Mouse (Mus musculus) embryonic facial prominence, embryonic 11.5 days (tissue): ENCODE measurements around the gene Ago1. TPM values are rescaled to one million over a fixed set of nuclear protein-coding genes. Genes with fewer than 3 reads are reported as not detected.

ENCODE experiments used
- ATAC-seq: fragments of 200-750 bp; cut with Nextera tagmentation; replicated peaks from 2 replicates; pipeline ENCODE4 v1.8.0; 2017; ENCODE audit warnings: low read depth; ENCODE audit not compliant: insufficient number of reproducible peaks, low FRiP score, low TSS enrichment
- DNase-seq: peaks from one replicate; pipeline ENCODE4 v3.0.0-alpha.2; 2015; ENCODE audit warnings: low spot score
- H3K27ac ChIP-seq: fragments of 300-500 bp; sonication (generic); replicated peaks from 2 replicates; pipeline ENCODE4 v1.5.1; 2014; ENCODE audit warnings: mild to moderate bottlenecking, low read depth, low read length, control low read depth
- H3K27me3 ChIP-seq: fragments of 300-500 bp; sonication (generic); 2 replicates; pipeline ENCODE4 v1.6.1; 2014; ENCODE audit warnings: mild to moderate bottlenecking, low read length, moderate library complexity, mixed read lengths; ENCODE audit not compliant: control insufficient read depth, insufficient read depth
- H3K36me3 ChIP-seq: fragments of 300-500 bp; sonication (generic); replicated peaks from 2 replicates; pipeline ENCODE4 v1.6.1; 2014; ENCODE audit warnings: low read depth, mild to moderate bottlenecking, low read length, moderate library complexity, mixed read lengths; ENCODE audit not compliant: control insufficient read depth, insufficient read depth
- H3K4me1 ChIP-seq: fragments of 300-500 bp; sonication (generic); 2 replicates; pipeline ENCODE4 v1.6.1; 2014; ENCODE audit warnings: low read length, mixed read lengths; ENCODE audit not compliant: control insufficient read depth, insufficient read depth
- H3K4me2 ChIP-seq: fragments of 300-500 bp; sonication (generic); 2 replicates; pipeline ENCODE4 v1.6.1; 2014; ENCODE audit warnings: low read depth, mild to moderate bottlenecking, control low read depth, low read length, moderate library complexity
- H3K4me3 ChIP-seq: fragments of 300-500 bp; sonication (generic); 2 replicates; pipeline ENCODE4 v1.5.1; 2014; ENCODE audit warnings: low read depth, low read length, control low read depth
- H3K9ac ChIP-seq: fragments of 300-500 bp; sonication (generic); replicated peaks from 2 replicates; pipeline ENCODE4 v1.6.1; 2014; ENCODE audit warnings: mild to moderate bottlenecking, control low read depth, low read length
- H3K9me3 ChIP-seq: fragments of 300-500 bp; sonication (generic); replicated peaks from 2 replicates; pipeline ENCODE4 v1.6.1; 2016; ENCODE audit warnings: mild to moderate bottlenecking, low read length, inconsistent platforms, mixed read lengths; ENCODE audit not compliant: control insufficient read depth
- WGBS: fragments of 180-500 bp; shearing (Covaris S2); extraction: QIAGEN DNeasy Blood & Tissue Kit; methylation state at CpG from one replicate; pipeline ENCODE4 v1.1.7; 2014; 5-methylcytosine and 5-hydroxymethylcytosine counted together
- polyA plus RNA-seq: library from polyadenylated mRNA; unstranded; fragments of >200 nt; fragmentation: Nextera tagmentation; extraction: Ambion mirVana; gene quantifications from 2 replicates; pipeline ENCODE4 v1.2.1, GENCODE M21; 2014

The Ago1 gene
- polyA plus RNA-seq = 10.6 and 11.0 TPM in 2 replicates

- ATAC-seq (peak; percentile 64), DNase-seq (peak; percentile 96)
- Histone ChIP-seq H3K9me3 (no peaks in the 10 kb centered on the region), H3K4me3 (peak within 1 kb of the TSS; percentile 78), H3K27me3 (no peaks in the 10 kb centered on the region), H3K36me3 (no peaks in the 10 kb centered on the region), H3K4me2 (peak within 1 kb of the TSS; percentile 68), H3K9ac (peak within 1 kb of the TSS; percentile 87), H3K4me1 (peaks cover 4% of the 10 kb centered on the region; the same call in 1 of the 2 replicates), H3K27ac (peak within 1 kb of the TSS; percentile 63)
- under 1% methylated on average over 45 of the region's 55 CpGs for WGBS
Observed at GRCm38 (mm10) chr4:126468285-126468901, at the start of gene Ago1. Gene Ago1, minus strand, starts transcription at chr4:126468583.

DNA sequence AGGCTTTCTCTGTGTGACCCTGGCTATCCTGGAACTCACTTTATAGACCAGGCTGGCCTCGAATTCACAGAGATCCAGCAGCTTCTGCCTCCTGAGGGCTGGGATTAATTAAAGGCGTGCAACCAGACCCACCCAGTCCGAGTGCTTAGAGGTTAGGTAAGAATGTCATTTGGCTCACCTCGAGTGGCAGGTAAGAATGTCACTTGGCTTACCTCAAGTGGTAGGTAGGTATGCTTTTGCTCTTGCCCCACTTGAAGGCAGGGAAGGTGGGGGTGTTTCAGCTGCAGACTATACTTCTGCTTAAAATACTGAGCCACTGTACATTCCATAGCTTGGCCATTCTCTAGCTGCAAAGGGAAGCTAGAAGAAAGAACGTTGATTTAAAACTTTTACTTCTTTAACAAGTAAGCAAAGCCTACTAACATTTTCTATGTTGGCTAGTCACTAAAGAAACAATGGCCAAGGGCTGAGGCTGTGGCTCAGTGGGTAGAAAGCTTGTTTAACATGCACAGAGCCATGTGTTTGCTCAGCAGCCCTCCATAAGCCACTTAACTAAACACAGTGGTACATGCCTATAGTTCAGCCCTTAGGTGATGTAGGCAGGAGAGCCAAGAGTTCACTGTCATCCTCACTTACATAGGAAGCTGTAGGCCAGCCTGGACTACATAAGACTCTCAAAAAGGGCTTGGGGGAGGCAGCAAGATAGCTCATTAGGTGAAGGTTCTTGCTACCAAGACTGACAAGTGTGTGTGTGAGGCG is 44.1 kb upstream of the Ago1 start:
- Histone ChIP-seq H3K9me3 (no peaks in the 10 kb centered on the region), H3K36me3 (no peaks in the 10 kb centered on the region), H3K4me3 (no peak overlapping the region), H3K4me1 (no peaks in the 10 kb centered on the region), H3K27me3 (no peaks in the 10 kb centered on the region), H3K27ac (no peak overlapping the region), H3K4me2 (no peak overlapping the region), H3K9ac (no peak overlapping the region)
- 80% methylated on average over 6 of the region's 6 CpGs for WGBS
- ATAC-seq (no peak), DNase-seq (no peak)

- Histone ChIP-seq H3K9me3 (no peaks in the 10 kb centered on the region), H3K9ac (no peak overlapping the region), H3K27me3 (no peaks in the 10 kb centered on the region), H3K36me3 (no peaks in the 10 kb centered on the region), H3K27ac (no peak overlapping the region), H3K4me2 (no peak overlapping the region), H3K4me3 (no peak overlapping the region), H3K4me1 (no peaks in the 10 kb centered on the region)
- ATAC-seq = no peak
- 91% methylated on average over 5 of the region's 5 CpGs for WGBS
- no peak for DNase-seq
Observed at GRCm38 (mm10) chr4:126511013-126511412, 42.6 kb upstream of the Ago1 start.

DNA sequence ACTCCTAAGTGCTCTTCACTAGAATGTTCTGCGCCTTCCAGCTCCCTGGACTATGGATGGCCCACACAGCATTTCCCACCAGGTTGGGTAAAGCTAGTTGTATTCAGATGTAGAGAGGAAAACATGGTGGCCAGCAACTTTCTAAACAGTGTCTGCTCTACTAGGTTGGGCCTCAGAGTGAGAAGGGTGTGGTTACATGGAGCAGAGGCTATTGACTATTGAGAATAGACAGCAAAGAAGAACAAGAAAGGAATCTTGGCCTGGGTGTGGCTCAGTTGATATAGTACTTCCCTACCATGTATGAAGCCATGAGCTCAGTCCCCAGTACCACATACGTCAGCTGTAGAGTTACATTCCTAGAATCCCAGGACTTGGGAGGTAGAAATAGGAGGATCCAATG is 40.7 kb upstream of the Ago1 start:
- no peak overlapping the region for H3K27ac ChIP-seq
- H3K9ac ChIP-seq = no peak overlapping the region
- H3K4me2 ChIP-seq = no peak overlapping the region
- H3K27me3 ChIP-seq = no peaks in the 10 kb centered on the region
- ATAC-seq (no peak), DNase-seq (no peak)
- 85% methylated on average over 2 of the region's 2 CpGs for WGBS
- no peaks in the 10 kb centered on the region for H3K36me3 ChIP-seq
- no peaks in the 10 kb centered on the region for H3K4me1 ChIP-seq
- no peaks in the 10 kb centered on the region for H3K9me3 ChIP-seq
- no peak overlapping the region for H3K4me3 ChIP-seq

GRCm38 (mm10) chr4:126508110-126508899 is 39.9 kb upstream of the Ago1 start:
- 71% methylated on average over 14 of the region's 14 CpGs for WGBS
- no peak overlapping the region for H3K9ac ChIP-seq
- H3K27me3 ChIP-seq = no peaks in the 10 kb centered on the region
- H3K27ac ChIP-seq = no peak overlapping the region
- ATAC-seq = no peak
- H3K9me3 ChIP-seq = no peaks in the 10 kb centered on the region
- no peak overlapping the region for H3K4me2 ChIP-seq
- DNase-seq = no peak
- no peak overlapping the region for H3K4me3 ChIP-seq
- H3K36me3 ChIP-seq = no peaks in the 10 kb centered on the region
- no peaks in the 10 kb centered on the region for H3K4me1 ChIP-seq

DNA sequence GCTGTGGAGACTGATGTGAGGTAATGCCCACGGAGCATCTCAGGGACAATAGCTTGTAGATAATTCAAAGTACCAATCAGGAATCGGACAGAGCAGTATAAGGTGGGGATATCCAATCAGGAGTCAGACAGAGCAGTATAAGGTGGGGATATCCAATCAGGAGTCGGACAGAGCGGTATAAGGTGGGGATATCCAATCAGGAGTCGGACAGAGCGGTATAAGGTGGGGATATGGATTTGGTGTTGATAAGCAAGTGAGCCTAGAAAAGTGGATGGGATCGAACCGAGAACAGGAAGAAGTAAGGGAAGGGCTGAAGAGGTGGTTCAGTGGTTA is 34.6 kb upstream of the Ago1 start:
- 54% methylated on average over 8 of the region's 8 CpGs for WGBS

GRCm38 (mm10) chr4:126502141-126502976 is 34.0 kb upstream of the Ago1 start:
- H3K4me2 ChIP-seq = no peak overlapping the region
- 69% methylated on average over 6 of the region's 6 CpGs for WGBS
- no peaks in the 10 kb centered on the region for H3K9me3 ChIP-seq
- H3K4me3 ChIP-seq = no peak overlapping the region
- no peak for DNase-seq
- H3K27ac ChIP-seq = no peak overlapping the region
- no peak overlapping the region for H3K9ac ChIP-seq
- H3K4me1 ChIP-seq = no peaks in the 10 kb centered on the region
- no peaks in the 10 kb centered on the region for H3K27me3 ChIP-seq
- no peaks in the 10 kb centered on the region for H3K36me3 ChIP-seq
- ATAC-seq = no peak

More for the DNA sequence above, 34.6 kb upstream of the Ago1 start:
- H3K9me3 ChIP-seq = no peaks in the 10 kb centered on the region
- H3K27ac ChIP-seq = no peak overlapping the region
- H3K9ac ChIP-seq = no peak overlapping the region
- no peak overlapping the region for H3K4me2 ChIP-seq
- no peak for DNase-seq
- no peak overlapping the region for H3K4me3 ChIP-seq
- H3K4me1 ChIP-seq = no peaks in the 10 kb centered on the region
- H3K27me3 ChIP-seq = no peaks in the 10 kb centered on the region
- ATAC-seq = no peak
- H3K36me3 ChIP-seq = no peaks in the 10 kb centered on the region
